ENCODE assay signal across 12 mouse cellular contexts in the genomic region with DNA sequence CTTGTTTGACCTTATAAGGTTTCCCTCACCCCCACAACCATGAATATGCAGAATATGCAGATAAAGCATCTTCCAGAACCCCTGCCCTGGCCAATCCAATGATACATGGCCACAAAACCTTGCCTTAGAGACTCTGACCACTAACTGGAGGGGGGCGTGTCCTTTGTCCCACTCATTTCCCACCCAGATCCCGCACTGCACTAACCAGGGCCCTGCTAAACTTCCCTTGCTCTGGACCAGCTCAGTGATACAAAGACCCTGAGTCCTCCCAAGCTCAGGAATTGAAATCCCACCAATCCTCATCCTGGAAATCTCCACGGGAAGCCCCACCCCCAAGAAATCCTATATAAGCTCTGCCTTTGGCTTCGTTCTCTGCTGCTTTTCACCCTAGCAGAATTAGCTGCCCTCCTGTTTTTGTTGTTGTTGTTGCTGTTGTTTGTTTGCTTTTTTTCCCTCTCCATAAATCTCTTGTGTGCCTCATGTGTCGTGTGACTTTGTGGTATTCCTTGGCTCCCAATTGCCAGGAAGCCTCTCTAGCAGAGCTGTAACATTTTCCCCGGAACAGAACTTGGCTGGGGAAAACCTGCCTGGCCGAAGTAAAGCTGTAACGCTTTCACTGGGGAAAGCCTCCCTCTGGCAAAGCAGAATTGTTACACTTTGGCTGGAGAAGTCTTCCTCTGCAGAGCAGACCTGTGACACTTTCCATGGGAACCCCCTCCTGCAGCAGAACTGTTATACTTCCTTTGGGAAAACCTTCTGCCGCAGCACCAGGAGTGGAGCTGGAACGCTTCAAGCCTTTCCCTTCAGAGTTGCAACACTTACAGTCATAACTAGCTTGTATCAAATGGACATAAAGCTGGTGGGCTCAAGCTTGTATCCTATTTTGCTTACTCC. TPM values are rescaled to one million over a fixed set of nuclear protein-coding genes. Genes with fewer than 3 reads are reported as not detected.
DNase-seq lines count a peak whose midpoint lies in the region; ATAC-seq lines count a peak whose summit lies in the region.
"Had no signal": no experiment of that assay in that cellular context is flagged by ENCODE, and none has a peak within 500 bp of the region (broad histone marks: within the 10 kb centered on the region; RNA-seq: fewer than 3 reads in every experiment).

No protein-coding gene starts in this region.

- H3K4me2 ChIP-seq in lung, embryonic 15.5 days, result peak overlapping the region; percentile 64; the same call in 1 of the 2 replicates
- 0 out of 2 replicates have a peak overlapping the region, but pooled peaks have one; percentile 91 for H3K4me2 ChIP-seq in heart, embryonic 16.5 days (ENCODE audit: low read depth, low read length)
- H3K4me2 ChIP-seq in liver, embryonic 15.5 days, result peak overlapping the region; percentile 88; the same call in 1 of the 2 replicates

- DNase-seq in adrenal gland, postnatal 10 days, result peak; percentile 29
- DNase-seq in adrenal gland, postnatal 14 days, result no peak
- DNase-seq in lung, adult 18-20 months, result no peak
- no peak for DNase-seq in left cerebral cortex, postnatal 10 days (ENCODE audit: extremely low spot score in 1 of 2, low spot score in 2 of 2)
- DNase-seq in frontal cortex, postnatal 25 days (ENCODE audit: low spot score in 2 of 2), result no peak
- DNase-seq: lung, adult 2 months had no signal

- H3K4me3 ChIP-seq in lung, embryonic 15.5 days, result no peak overlapping the region
- no peak overlapping the region for H3K4me3 ChIP-seq in heart, embryonic 16.5 days (ENCODE audit: low read length)
- H3K4me3 ChIP-seq in liver, embryonic 15.5 days (replicated peaks), result no peak overlapping the region

- no peaks in the 10 kb centered on the region for H3K36me3 ChIP-seq in lung, embryonic 15.5 days
- no peaks in the 10 kb centered on the region for H3K36me3 ChIP-seq in heart, embryonic 16.5 days (ENCODE audit: control insufficient read depth, insufficient read depth)
- no peaks in the 10 kb centered on the region for H3K36me3 ChIP-seq in liver, embryonic 15.5 days (replicated peaks)
- H3K36me3 ChIP-seq: forebrain, embryonic 12.5 days had no signal

- no peak for ATAC-seq in lung, embryonic 15.5 days (ENCODE audit: borderline replicate concordance, extremely low read depth, low FRiP score, low TSS enrichment)
- ATAC-seq in heart, embryonic 16.5 days (replicated peaks; ENCODE audit: extremely low read depth, insufficient read depth, low FRiP score), result no peak
- ATAC-seq in liver, embryonic 15.5 days (ENCODE audit: insufficient read depth), result no peak
- ATAC-seq: Patski had no signal

- no peaks in the 10 kb centered on the region for H3K9me3 ChIP-seq in lung, embryonic 15.5 days
- H3K9me3 ChIP-seq in heart, embryonic 16.5 days (replicated peaks; ENCODE audit: control insufficient read depth, low read length), result no peaks in the 10 kb centered on the region
- H3K9me3 ChIP-seq in liver, embryonic 15.5 days (replicated peaks), result no peaks in the 10 kb centered on the region
- H3K9me3 ChIP-seq: forebrain, embryonic 12.5 days had no signal

- no peaks in the 10 kb centered on the region for H3K27me3 ChIP-seq in lung, embryonic 15.5 days
- no peaks in the 10 kb centered on the region for H3K27me3 ChIP-seq in heart, embryonic 16.5 days (ENCODE audit: control insufficient read depth, insufficient read depth, low read length)
- no peaks in the 10 kb centered on the region for H3K27me3 ChIP-seq in liver, embryonic 15.5 days
- H3K27me3 ChIP-seq: Patski had no signal

- H3K9ac ChIP-seq in lung, embryonic 15.5 days, result no peak overlapping the region
- H3K9ac ChIP-seq in heart, embryonic 16.5 days (ENCODE audit: low read length), result no peak overlapping the region
- H3K9ac ChIP-seq in liver, embryonic 15.5 days, result no peak overlapping the region

- 52% methylated on average over 10 of the region's 10 CpGs for WGBS in lung, embryonic 15.5 days
- 46% methylated on average over 10 of the region's 10 CpGs for WGBS in heart, embryonic 16.5 days
- 54% methylated on average over 10 of the region's 10 CpGs for WGBS in liver, embryonic 15.5 days (ENCODE audit: insufficient replicate concordance)

- H3K4me1 ChIP-seq in lung, embryonic 15.5 days, result peaks cover 24% of the 10 kb centered on the region
- H3K4me1 ChIP-seq in heart, embryonic 16.5 days (ENCODE audit: control insufficient read depth, insufficient read depth, low read length), result peaks cover 26% of the 10 kb centered on the region
- H3K4me1 ChIP-seq in liver, embryonic 15.5 days (replicated peaks), result peaks cover 36% of the 10 kb centered on the region

- intact Hi-C loops in left cerebral cortex, postnatal 10 days (cut with DNase I), result loop anchor here (5.0 kb wide), 1 partner anchor 42 kb away; the partner anchor contains the start of gene Ube2g2

- H3K27ac ChIP-seq in lung, embryonic 15.5 days, result no peak overlapping the region
- peak overlapping the region; percentile 88 for H3K27ac ChIP-seq in heart, embryonic 16.5 days (ENCODE audit: low read length)
- H3K27ac ChIP-seq in liver, embryonic 15.5 days (replicated peaks), result no peak overlapping the region

RNA-seq across cellular contexts. Expression of gene Pttg1ip, which starts 1.2 kb away (rescaled TPM):
- 100 to 1,000 TPM; 160 to 178 TPM for total RNA-seq in adrenal gland, postnatal 10 days (2021)
- 168 and 172 TPM in 2 replicates for total RNA-seq in adrenal gland, postnatal 14 days (2021)
- 118 and 122 TPM in 2 replicates for polyA plus RNA-seq in lung, embryonic 15.5 days (2015; fragmentation: Nextera tagmentation; extraction: Ambion mirVana)
- 127 and 132 TPM in 2 replicates for polyA plus RNA-seq in heart, embryonic 16.5 days (2015; fragmentation: Nextera tagmentation; extraction: Ambion mirVana)
- 79.6 and 89.2 TPM in 2 replicates for polyA plus RNA-seq in liver, embryonic 15.5 days (2015; fragmentation: Nextera tagmentation; extraction: Ambion mirVana)
- total RNA-seq in left cerebral cortex, postnatal 10 days (2021), result 10 to 100 TPM; 59.2 to 66.9 TPM

RNA-seq across cellular contexts. Expression of gene Sumo3, which starts 25.6 kb away (rescaled TPM):
- total RNA-seq in adrenal gland, postnatal 10 days (2021), result 100 to 1,000 TPM; 119 to 125 TPM
- 93.0 and 111 TPM in 2 replicates for total RNA-seq in adrenal gland, postnatal 14 days (2021)
- polyA plus RNA-seq in lung, embryonic 15.5 days (2015; fragmentation: Nextera tagmentation; extraction: Ambion mirVana), result 350 and 361 TPM in 2 replicates
- polyA plus RNA-seq in heart, embryonic 16.5 days (2015; fragmentation: Nextera tagmentation; extraction: Ambion mirVana), result 157 and 170 TPM in 2 replicates
- 91.2 and 93.4 TPM in 2 replicates for polyA plus RNA-seq in liver, embryonic 15.5 days (2015; fragmentation: Nextera tagmentation; extraction: Ambion mirVana)
- total RNA-seq in left cerebral cortex, postnatal 10 days (2021), result 100 to 1,000 TPM; 142 to 154 TPM

RNA-seq across cellular contexts. Expression of gene Gm49325, which starts 25.7 kb away (rescaled TPM):
- 10 to 100 TPM; 22.3 to 30.4 TPM for total RNA-seq in adrenal gland, postnatal 10 days (2021)
- total RNA-seq in adrenal gland, postnatal 14 days (2021), result 23.6 and 31.5 TPM in 2 replicates
- 0.99 and 1.9 TPM in 2 replicates for polyA plus RNA-seq in lung, embryonic 15.5 days (2015; fragmentation: Nextera tagmentation; extraction: Ambion mirVana)
- polyA plus RNA-seq in heart, embryonic 16.5 days (2015; fragmentation: Nextera tagmentation; extraction: Ambion mirVana), result 4.6 TPM in 1 of 2 replicates, not detected in the other
- polyA plus RNA-seq in liver, embryonic 15.5 days (2015; fragmentation: Nextera tagmentation; extraction: Ambion mirVana), result 0.82 TPM in 1 of 2 replicates, not detected in the other
- 10 to 100 TPM; 18.5 to 22.8 TPM for total RNA-seq in left cerebral cortex, postnatal 10 days (2021)
- total RNA-seq: common myeloid progenitor, adult 5-6 weeks had no signal
- polyA plus RNA-seq: lung, adult 2 months had no signal

RNA-seq across cellular contexts. Expression of gene Ube2g2, which starts 41.8 kb away (rescaled TPM):
- 10 to 100 TPM; 44.4 to 46.1 TPM for total RNA-seq in adrenal gland, postnatal 10 days (2021)
- 49.8 and 50.2 TPM in 2 replicates for total RNA-seq in adrenal gland, postnatal 14 days (2021)
- polyA plus RNA-seq in lung, embryonic 15.5 days (2015; fragmentation: Nextera tagmentation; extraction: Ambion mirVana), result 73.8 and 74.3 TPM in 2 replicates
- 85.4 and 91.0 TPM in 2 replicates for polyA plus RNA-seq in heart, embryonic 16.5 days (2015; fragmentation: Nextera tagmentation; extraction: Ambion mirVana)
- polyA plus RNA-seq in liver, embryonic 15.5 days (2015; fragmentation: Nextera tagmentation; extraction: Ambion mirVana), result 47.0 and 58.0 TPM in 2 replicates
- 10 to 100 TPM; 32.6 to 39.9 TPM for total RNA-seq in left cerebral cortex, postnatal 10 days (2021)

RNA-seq across cellular contexts. Expression of gene Itgb2, which starts 50.2 kb away (rescaled TPM):
- total RNA-seq in adrenal gland, postnatal 10 days (2021), result 1 to 10 TPM; 8.1 to 9.2 TPM
- total RNA-seq in adrenal gland, postnatal 14 days (2021), result 5.8 and 16.0 TPM in 2 replicates
- 3.7 and 5.3 TPM in 2 replicates for polyA plus RNA-seq in lung, embryonic 15.5 days (2015; fragmentation: Nextera tagmentation; extraction: Ambion mirVana)
- 4.7 and 8.7 TPM in 2 replicates for polyA plus RNA-seq in heart, embryonic 16.5 days (2015; fragmentation: Nextera tagmentation; extraction: Ambion mirVana)
- 17.1 and 18.5 TPM in 2 replicates for polyA plus RNA-seq in liver, embryonic 15.5 days (2015; fragmentation: Nextera tagmentation; extraction: Ambion mirVana)
- 1 to 10 TPM; 2.0 to 2.4 TPM for total RNA-seq in left cerebral cortex, postnatal 10 days (2021)
